Mouse (Mus musculus) adrenal gland, postnatal 25 days (tissue): ENCODE results near the gene Pgk2. TPM values are rescaled to one million over a fixed set of nuclear protein-coding genes. Genes with fewer than 3 reads are reported as not detected.
"Not testable (repeated sequence)": the region's sequence is repeated elsewhere in the genome, so short reads cannot be mapped to it uniquely, and the experiment has no call there.

ENCODE experiments used
- DNase-seq: peaks from one replicate; pipeline ENCODE4 v3.0.0; 2021; ENCODE audit warnings: mixed read lengths
- long read RNA-seq: library from polyadenylated mRNA; stranded (forward); transcript quantifications from one replicate; pipeline ENCODE4 v2.0.0, GENCODE M21; 2021
- total RNA-seq: library from RNA; stranded (reverse); gene quantifications from 2 replicates; pipeline ENCODE4 v1.2.3, GENCODE M21; 2021

Pgk2 gene
- total RNA-seq = not detected in 2 replicates
- long read RNA-seq = 0 reads

DNA sequence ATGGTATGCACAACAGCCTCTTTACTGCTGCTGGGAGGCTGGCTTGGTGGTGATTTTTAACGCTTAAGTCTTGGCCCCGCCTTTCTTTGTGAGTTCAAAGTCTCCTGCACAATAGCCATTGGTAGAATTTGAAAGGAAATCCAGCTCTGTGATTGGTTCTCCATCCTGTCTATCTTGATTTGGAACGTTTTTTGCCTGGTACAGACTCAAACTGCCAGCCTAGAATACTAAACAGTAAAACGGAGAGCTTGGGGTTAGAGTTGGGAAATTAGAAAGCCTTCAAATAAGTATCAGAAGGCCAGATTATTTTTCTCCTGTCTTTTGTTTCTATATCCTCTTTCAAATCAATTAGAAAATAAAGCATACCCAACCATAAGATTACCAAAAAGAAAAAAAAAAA lies at the start of gene Pgk2:
Gene Pgk2, minus strand, starts transcription at position 101 of the 400 bp plus-strand sequence.
- DNase-seq = no peak

DNA sequence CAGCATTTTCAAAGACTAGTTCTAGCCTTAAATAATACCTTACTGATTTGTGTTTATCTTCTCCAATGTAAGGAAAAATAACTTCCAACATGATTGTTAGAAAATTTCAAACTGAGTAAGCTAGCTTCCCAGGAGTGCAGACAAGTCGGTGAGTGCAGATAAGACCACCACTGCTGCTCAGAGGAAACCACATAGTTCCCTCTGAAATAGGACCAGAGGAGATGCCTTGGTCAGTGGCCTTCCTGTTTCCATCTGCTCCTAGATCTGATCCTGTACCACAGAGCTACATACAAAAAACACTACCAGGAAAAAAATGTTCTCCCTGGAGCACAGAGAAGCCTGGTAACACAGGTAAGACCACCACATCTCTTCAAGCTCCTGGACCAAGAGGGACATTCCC lies 44.0 kb upstream of the Pgk2 start:
- no peak for DNase-seq

DNA sequence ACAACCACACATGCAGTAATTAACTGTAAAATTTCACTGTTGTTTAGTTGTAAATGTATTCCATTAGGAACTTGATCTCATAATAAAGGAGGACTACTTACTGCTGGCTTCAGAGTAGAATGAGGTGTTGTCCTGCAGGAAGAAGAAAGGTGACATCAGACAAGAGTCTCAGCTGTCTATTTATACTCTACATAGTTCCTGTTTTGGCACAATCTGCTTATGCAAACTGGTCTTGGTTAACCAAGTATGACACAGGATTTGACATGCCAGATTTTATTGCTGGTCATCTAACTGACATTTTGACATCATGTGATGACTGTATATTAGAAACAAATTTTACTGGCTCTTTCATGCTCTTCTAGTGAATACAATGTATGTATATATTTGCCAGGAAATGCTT lies 33.7 kb upstream of the Pgk2 start, which contains the start of gene Crisp3:
Gene Crisp3, minus strand, starts transcription at position 154 of the 400 bp plus-strand sequence.
- no peak for DNase-seq

DNA sequence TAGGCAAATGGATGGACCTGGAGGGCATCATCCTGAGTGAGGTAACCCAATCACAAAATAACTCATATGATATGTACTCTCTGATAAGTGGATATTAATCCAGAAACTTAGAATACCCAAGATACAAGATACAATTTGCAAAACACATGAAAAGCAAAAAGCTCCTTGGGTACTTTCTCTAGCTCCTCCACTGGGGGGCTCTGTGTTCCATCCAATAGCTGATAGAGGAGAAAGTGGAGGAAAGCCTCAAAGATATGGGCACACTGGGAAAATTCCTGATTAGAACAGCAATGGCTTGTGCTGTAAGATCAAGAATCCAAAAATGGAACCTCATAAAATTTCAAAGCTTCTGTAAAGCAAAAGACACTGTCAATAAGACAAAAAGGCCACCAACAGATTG lies 6.6 kb downstream of the Pgk2 start:
- not testable (repeated sequence) for DNase-seq

DNA sequence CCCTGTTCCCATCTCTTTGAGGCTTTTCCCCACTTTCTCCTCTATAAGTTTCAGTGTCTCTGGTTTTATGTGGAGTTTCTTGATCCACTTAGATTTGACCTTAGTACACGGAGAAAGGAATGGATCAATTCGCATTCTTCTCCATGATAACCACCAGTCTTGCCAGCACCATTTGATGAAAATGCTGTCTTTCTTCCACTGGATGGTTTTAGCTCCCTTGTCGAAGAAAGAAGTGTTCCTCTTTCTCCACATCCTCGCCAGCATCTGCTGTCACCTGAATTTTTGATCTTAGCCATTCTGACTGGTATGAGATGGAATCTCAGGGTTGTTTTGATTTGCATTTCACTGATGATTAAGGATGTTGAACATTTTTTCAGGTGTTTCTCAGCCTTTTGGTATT lies 18.2 kb downstream of the Pgk2 start:
- DNase-seq = not testable (repeated sequence)

DNA sequence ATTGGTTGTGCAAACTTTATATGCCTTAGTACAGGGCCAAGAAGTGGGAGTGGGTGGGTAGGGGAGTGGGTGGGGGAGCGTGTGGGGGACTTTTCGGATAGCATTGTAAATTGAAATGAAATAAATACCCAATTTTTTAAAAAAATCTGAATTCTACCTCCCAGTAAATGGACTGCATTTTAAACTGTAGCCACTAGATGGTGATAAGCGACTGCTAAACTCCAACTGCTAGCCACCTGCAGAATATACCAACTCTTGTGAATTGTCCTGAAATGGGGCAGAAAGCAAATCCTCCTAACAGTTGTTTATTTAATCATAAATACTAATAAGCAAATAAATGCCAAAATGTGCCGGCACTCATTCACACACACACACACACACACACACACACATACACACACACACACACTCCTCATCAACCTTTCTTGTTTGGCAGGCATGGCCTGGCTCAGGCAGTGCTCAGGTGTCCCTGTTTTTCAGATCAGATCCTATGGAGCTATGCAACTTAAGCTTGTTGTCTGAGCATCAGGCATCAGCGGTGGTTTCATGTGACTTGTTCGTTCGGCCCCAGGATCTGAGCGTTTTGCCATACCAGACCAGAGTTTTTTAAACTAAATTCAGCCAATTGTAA lies 50.6 kb downstream of the Pgk2 start:
- DNase-seq = not testable (repeated sequence)

Other genes starting within 250 kb of the Pgk2 start
- gene AC192777.2, start 113.2 kb downstream of the Pgk2 start, total RNA-seq = not detected in 2 replicates
- not detected in 2 replicates for gene Crisp3, start 33.6 kb upstream of the Pgk2 start, total RNA-seq
- gene Crisp1, start 110.6 kb upstream of the Pgk2 start, total RNA-seq = not detected in 2 replicates